Mouse (Mus musculus) CH12.LX (cell line): ENCODE measurements around the gene Ap5m1. TPM values are rescaled to one million over a fixed set of nuclear protein-coding genes. Genes with fewer than 3 reads are reported as not detected.

Source experiments
- DNase-seq: peaks from one replicate; pipeline ENCODE4 v3.0.0-alpha.2; 2013; ENCODE audit errors: extremely low read depth
- H3K27ac ChIP-seq: 2 replicates; pipeline ENCODE4 v1.5.1; 2012; ENCODE audit warnings: low read depth, mild to moderate bottlenecking, control low read depth, moderate library complexity; ENCODE audit not compliant: insufficient read depth
- H3K27me3 ChIP-seq: replicated peaks from 2 replicates; pipeline ENCODE3; 2012; ENCODE audit warnings: inconsistent platforms
- H3K36me3 ChIP-seq, 2 experiments: replicated peaks in 1 of 2; 2 replicates each; pipeline versions ENCODE3 to v1.6.1; 2012; ENCODE audit warnings: inconsistent platforms in 1 of 2, low read length in 1 of 2, mild to moderate bottlenecking in 1 of 2, mixed read lengths in 1 of 2, moderate library complexity in 1 of 2; ENCODE audit not compliant: control insufficient read depth in 1 of 2, insufficient read depth in 1 of 2
- H3K4me1 ChIP-seq, 2 experiments: 2 replicates each; pipeline ENCODE4 v1.6.1; 2012; ENCODE audit warnings: inconsistent platforms in 1 of 2, moderate library complexity in 1 of 2; ENCODE audit not compliant: insufficient read depth in 2 of 2, control insufficient read depth in 1 of 2
- H3K4me2 ChIP-seq: 2 replicates; pipeline ENCODE4 v1.6.1; 2012; ENCODE audit warnings: low read depth, mild to moderate bottlenecking, control low read depth; ENCODE audit not compliant: poor library complexity, insufficient read depth, severe bottlenecking
- H3K4me3 ChIP-seq, 3 experiments: fragments of 150-350 bp in 1 of 3; sonication (generic) in 1 of 3; replicated peaks in 1 of 3; 2 replicates each; pipeline versions ENCODE3 to v1.5.1; 2011 to 2012; ENCODE audit warnings: low read depth in 2 of 3, low read length in 2 of 3, mild to moderate bottlenecking in 2 of 3, moderate library complexity in 2 of 3, control low read depth in 1 of 3, improper control_type of control experiment in 1 of 3, inconsistent platforms in 1 of 3, mixed read lengths in 1 of 3; ENCODE audit not compliant: poor library complexity in 1 of 3
- H3K79me2 ChIP-seq: replicated peaks from 2 replicates; pipeline ENCODE4 v1.6.1; 2012; ENCODE audit warnings: mild to moderate bottlenecking, moderate library complexity; ENCODE audit not compliant: control insufficient read depth, poor library complexity, insufficient read depth, severe bottlenecking; ENCODE audit errors: extremely low read depth
- H3K9ac ChIP-seq: 2 replicates; pipeline ENCODE4 v1.6.1; 2012; ENCODE audit warnings: low read depth, mild to moderate bottlenecking, control low read depth, moderate library complexity; ENCODE audit not compliant: insufficient read depth
- H3K9me3 ChIP-seq: replicated peaks from 2 replicates; pipeline ENCODE3; 2012; ENCODE audit warnings: low read length, inconsistent platforms, mixed read lengths
- CHD1 ChIP-seq: IDR thresholded peaks from 2 replicates; pipeline ENCODE4 v1.6.1; 2012; ENCODE audit warnings: low read depth, low read length, improper control_type of control experiment, inconsistent platforms
- CHD2 ChIP-seq: IDR thresholded peaks from 2 replicates; pipeline ENCODE4 v1.6.1; 2011; ENCODE audit warnings: low read length, improper control_type of control experiment
- CTCF ChIP-seq, 2 experiments: IDR thresholded peaks in 1 of 2; conservative IDR thresholded peaks in 1 of 2; 2 replicates each; pipeline ENCODE4 v1.5.1; 2011 to 2012; ENCODE audit warnings: low read depth in 2 of 2, low read length in 2 of 2, improper control_type of control experiment in 1 of 2, inconsistent platforms in 1 of 2, mild to moderate bottlenecking in 1 of 2, moderate library complexity in 1 of 2
- EP300 ChIP-seq: IDR thresholded peaks from 2 replicates; pipeline ENCODE4 v1.6.1; 2011; ENCODE audit warnings: low read length, improper control_type of control experiment
- GABPA ChIP-seq: IDR thresholded peaks from 2 replicates; pipeline ENCODE4 v1.6.1; 2012; ENCODE audit warnings: low read depth, low read length, improper control_type of control experiment, inconsistent platforms; ENCODE audit not compliant: insufficient replicate concordance
- HCFC1 ChIP-seq: IDR thresholded peaks from 2 replicates; pipeline ENCODE4 v1.6.1; 2012; ENCODE audit warnings: low read depth, mild to moderate bottlenecking, inconsistent platforms, low read length, improper control_type of control experiment
- IRF4 ChIP-seq: IDR thresholded peaks from 2 replicates; pipeline ENCODE4 v1.6.1; 2014; ENCODE audit warnings: low read depth, mild to moderate bottlenecking, inconsistent platforms, low read length, improper control_type of control experiment
- JUN ChIP-seq: IDR thresholded peaks from 2 replicates; pipeline ENCODE4 v1.6.1; 2011; ENCODE audit warnings: low read depth, mild to moderate bottlenecking, low read length, improper control_type of control experiment, moderate library complexity; ENCODE audit not compliant: insufficient read depth
- JUND ChIP-seq: conservative IDR thresholded peaks from 2 replicates; pipeline ENCODE4 v1.6.1; 2011; ENCODE audit warnings: low read depth, low read length, improper control_type of control experiment
- KAT2A ChIP-seq: IDR thresholded peaks from 2 replicates; pipeline ENCODE4 v1.6.1; 2012; ENCODE audit warnings: low read length, improper control_type of control experiment, inconsistent platforms; ENCODE audit not compliant: insufficient replicate concordance
- MAFK ChIP-seq: IDR thresholded peaks from 2 replicates; pipeline ENCODE4 v1.6.1; 2011; ENCODE audit warnings: low read length, improper control_type of control experiment; ENCODE audit not compliant: insufficient replicate concordance
- MAX ChIP-seq: IDR thresholded peaks from 2 replicates; pipeline ENCODE4 v1.6.1; 2011; ENCODE audit warnings: low read length, improper control_type of control experiment
- MAZ ChIP-seq: IDR thresholded peaks from 2 replicates; pipeline ENCODE4 v1.6.1; 2012; ENCODE audit warnings: low read depth, mild to moderate bottlenecking, inconsistent platforms, low read length, improper control_type of control experiment, moderate library complexity
- MYC ChIP-seq: IDR thresholded peaks from 2 replicates; pipeline ENCODE4 v1.6.1; 2011; ENCODE audit warnings: low read depth, mild to moderate bottlenecking, improper control_type of control experiment, low read length
- NELFE ChIP-seq: IDR thresholded peaks from 2 replicates; pipeline ENCODE4 v1.6.1; 2011; ENCODE audit warnings: low read depth, low read length, improper control_type of control experiment
- PAX5 ChIP-seq: IDR thresholded peaks from 2 replicates; pipeline ENCODE4 v1.6.1; 2012; ENCODE audit warnings: low read length, inconsistent platforms, mixed read lengths
- POLR2A ChIP-seq: IDR thresholded peaks from 2 replicates; pipeline ENCODE4 v1.6.1; 2011; ENCODE audit warnings: low read depth, mild to moderate bottlenecking, improper control_type of control experiment, low read length
- RAD21 ChIP-seq: IDR thresholded peaks from 2 replicates; pipeline ENCODE4 v1.6.1; 2011; ENCODE audit warnings: low read depth, mild to moderate bottlenecking, low read length, improper control_type of control experiment, moderate library complexity
- RCOR1 ChIP-seq: conservative IDR thresholded peaks from 2 replicates; pipeline ENCODE4 v1.6.1; 2012; ENCODE audit warnings: low read depth, mild to moderate bottlenecking, inconsistent platforms, low read length, improper control_type of control experiment
- SIN3A ChIP-seq: IDR thresholded peaks from 2 replicates; pipeline ENCODE4 v1.6.1; 2012; ENCODE audit warnings: low read length, improper control_type of control experiment, inconsistent platforms
- SMC3 ChIP-seq: IDR thresholded peaks from 2 replicates; pipeline ENCODE4 v1.6.1; 2011; ENCODE audit warnings: low read depth, low read length, improper control_type of control experiment
- TBP ChIP-seq: conservative IDR thresholded peaks from 2 replicates; pipeline ENCODE4 v1.6.1; 2011; ENCODE audit warnings: low read depth, low read length, improper control_type of control experiment
- UBTF ChIP-seq: IDR thresholded peaks from 2 replicates; pipeline ENCODE4 v1.6.1; 2012; ENCODE audit warnings: low read depth, mild to moderate bottlenecking, inconsistent platforms, low read length, improper control_type of control experiment, moderate library complexity
- USF2 ChIP-seq: conservative IDR thresholded peaks from 2 replicates; pipeline ENCODE4 v1.6.1; 2011; ENCODE audit warnings: low read depth, low read length, improper control_type of control experiment
- ZNF384 ChIP-seq: IDR thresholded peaks from 2 replicates; pipeline ENCODE4 v1.6.1; 2012; ENCODE audit warnings: low read depth, low read length, improper control_type of control experiment, inconsistent platforms
- dilution Hi-C: fragments of 300-500 bp; cut with MboI; formaldehyde crosslinking; loops from 2 replicates; pipeline ENCODE4 v1.14.3; 2020; ENCODE audit warnings: low sequenced_read_pairs; ENCODE audit not compliant: extremely low pct_unique_long_range_greater_than_20kb, extremely low pct_ligation_motif_present
- in situ Hi-C: fragments of 300-500 bp; cut with MboI; formaldehyde crosslinking; loops from 3 replicates; pipeline ENCODE4 v1.14.3; 2019; ENCODE audit warnings: low sequenced_read_pairs, low pct_ligation_motif_present, low pct_unique_long_range_greater_than_20kb, mixed read lengths
- polyA plus RNA-seq: library from polyadenylated mRNA; unstranded; fragments of >175 nt; gene quantifications from 2 replicates; pipeline ENCODE4 v1.2.1, GENCODE M21; 2012; ENCODE audit warnings: low read depth; ENCODE audit not compliant: insufficient read length
- total RNA-seq, 2 experiments: library from RNA; depleted of rRNA; stranded (reverse); fragments of 300-350 nt in 1 of 2; fragments of >200 nt in 1 of 2; gene quantifications; 2 replicates each; pipeline ENCODE4 v1.2.3; 2012 to 2014

Ap5m1 gene
- total and polyA plus RNA-seq, 3 experiments: 12.4 to 29.1 (median 12.9) TPM

DNA sequence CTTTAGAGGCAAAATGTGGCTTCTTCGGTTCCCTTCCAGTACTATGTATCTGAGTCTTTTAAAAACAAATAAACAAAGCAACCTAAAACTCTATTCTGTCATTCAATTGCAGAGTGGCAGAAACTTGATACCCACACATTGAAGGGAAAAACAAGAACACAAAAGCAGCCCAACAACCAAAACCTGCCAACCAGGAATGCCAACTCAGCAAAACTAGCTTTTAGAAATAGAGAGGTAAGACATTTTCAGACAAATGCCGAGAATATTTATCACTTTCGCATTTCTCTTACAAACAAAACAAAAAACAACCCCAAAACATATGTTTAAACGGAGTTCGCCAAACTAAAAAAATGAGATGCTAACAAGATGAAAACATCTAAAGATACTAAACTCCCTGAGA is 36.9 kb upstream of the Ap5m1 start:
- Histone ChIP-seq H3K9me3 (no peaks in the 10 kb centered on the region), H3K4me1 (no peaks in the 10 kb centered on the region), H3K4me3 (no peak overlapping the region), H3K27me3 (no peaks in the 10 kb centered on the region), H3K36me3 (peaks cover 8 to 28% of the 10 kb centered on the region in 2 experiments), H3K79me2 (no peaks in the 10 kb centered on the region)
- in situ Hi-C loops: no loop called here
- TF ChIP-seq RAD21: no peak
- no peak for TF ChIP-seq MAZ
- no peak for TF ChIP-seq MAX
- peak; percentile 79; the same call in 1 of the 2 replicates for TF ChIP-seq MAFK
- TF ChIP-seq POLR2A: no peak
- no peak for TF ChIP-seq CHD2
- TF ChIP-seq, all 38 proteins: peak for 1
- DNase-seq: no peak
- Histone ChIP-seq H3K9ac (no peak overlapping the region), H3K4me2 (no peak overlapping the region), H3K27ac (no peak overlapping the region)
- dilution Hi-C loops: no loop called here

DNA sequence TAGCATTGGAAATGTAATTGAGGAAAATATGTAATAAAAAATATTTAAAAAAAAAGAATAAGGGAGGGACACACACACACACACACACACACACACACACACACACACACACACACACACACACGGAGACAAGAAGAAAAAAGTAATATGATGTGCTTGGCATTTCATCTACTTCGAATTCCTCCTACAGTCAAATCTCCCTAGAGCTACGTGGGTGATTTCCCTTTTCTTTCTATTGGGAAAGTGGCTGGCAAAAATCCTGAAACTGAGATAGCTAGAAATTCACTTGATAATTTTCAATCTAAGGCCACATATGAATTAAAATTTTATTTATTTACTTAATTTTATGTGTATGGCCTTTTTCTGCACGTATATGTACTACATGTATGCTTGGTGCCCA is 20.3 kb upstream of the Ap5m1 start:
- H3K27me3 ChIP-seq: no peaks in the 10 kb centered on the region
- in situ Hi-C loops (no loop called here), dilution Hi-C loops (no loop called here)
- H3K4me2 ChIP-seq: no peak overlapping the region
- H3K36me3 ChIP-seq: peaks cover 0 to 31% of the 10 kb centered on the region in 2 experiments
- H3K79me2 ChIP-seq: no peaks in the 10 kb centered on the region
- TF ChIP-seq CHD1 (no peak), KAT2A (no peak), SMC3 (no peak), RCOR1 (no peak), MYC (no peak), CTCF (conservative IDR thresholded peaks at IDR 0.05 in 1 of 2, IDR thresholded peaks at IDR 0.05 in 1 of 2; ENCODE audit: low read depth in 2 of 2, low read length in 2 of 2) (no peak), TBP (no peak), USF2 (no peak), EP300 (no peak), ZNF384 (no peak)
- no peak overlapping the region for H3K27ac ChIP-seq
- H3K4me1 ChIP-seq: no peaks in the 10 kb centered on the region
- no peaks in the 10 kb centered on the region for H3K9me3 ChIP-seq
- H3K9ac ChIP-seq: no peak overlapping the region
- DNase-seq: no peak
- H3K4me3 ChIP-seq: no peak overlapping the region

DNA sequence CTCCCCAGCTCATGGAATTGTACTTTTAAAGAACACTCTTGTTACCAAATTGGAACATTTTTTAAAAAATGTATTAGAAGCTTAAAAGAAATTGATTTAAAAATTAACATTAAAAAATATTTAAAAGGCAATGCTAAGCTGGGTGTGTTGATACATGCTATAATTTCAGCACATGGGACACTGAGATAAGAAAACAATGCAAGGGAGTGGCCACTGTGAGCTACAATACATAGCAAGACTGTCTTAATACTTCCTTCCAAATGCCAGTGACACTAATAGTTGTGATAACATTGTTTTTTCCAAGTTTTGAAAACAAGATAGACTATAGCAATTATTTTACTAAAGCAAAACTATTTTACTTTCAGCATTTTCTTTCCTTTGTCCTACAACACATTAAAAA is 16.4 kb upstream of the Ap5m1 start:
- in situ Hi-C loops (no loop called here), dilution Hi-C loops (no loop called here)
- no peak overlapping the region for H3K27ac ChIP-seq
- TF ChIP-seq JUND (no peak), UBTF (no peak), USF2 (no peak), KAT2A (no peak), IRF4 (no peak), POLR2A (no peak), HCFC1 (no peak), NELFE (no peak), GABPA (no peak), SIN3A (no peak), MAFK (no peak), JUN (no peak), RAD21 (no peak), PAX5 (no peak)
- H3K9ac ChIP-seq: no peak overlapping the region
- H3K4me1 ChIP-seq: no peaks in the 10 kb centered on the region
- no peak for DNase-seq
- H3K9me3 ChIP-seq: no peaks in the 10 kb centered on the region
- no peak overlapping the region for H3K4me2 ChIP-seq
- H3K36me3 ChIP-seq: peaks cover 3 to 28% of the 10 kb centered on the region in 2 experiments
- no peaks in the 10 kb centered on the region for H3K27me3 ChIP-seq
- H3K4me3 ChIP-seq: no peak overlapping the region
- H3K79me2 ChIP-seq: no peaks in the 10 kb centered on the region
